Mouse (Mus musculus) megakaryocyte, embryonic 14.5 days (primary cell): Measurements from ENCODE around the gene Nrp2. TPM values are rescaled to one million over a fixed set of nuclear protein-coding genes. Genes with fewer than 3 reads are reported as not detected.

Experiments
- H3K27me3 ChIP-seq: replicated peaks from 2 replicates; pipeline ENCODE3; 2012; ENCODE audit warnings: inconsistent platforms
- H3K36me3 ChIP-seq: replicated peaks from 2 replicates; pipeline ENCODE3; 2012; ENCODE audit warnings: low read length, inconsistent platforms, mixed read lengths
- H3K4me1 ChIP-seq: 2 replicates; pipeline ENCODE4 v1.6.1; 2012; ENCODE audit warnings: inconsistent platforms
- H3K4me3 ChIP-seq: replicated peaks from 2 replicates; pipeline ENCODE3; 2012; ENCODE audit warnings: moderate library complexity, mild to moderate bottlenecking, inconsistent platforms
- H3K9me3 ChIP-seq: 2 replicates; pipeline ENCODE4 v1.6.1; 2012; ENCODE audit warnings: inconsistent platforms
- FLI1 ChIP-seq: IDR thresholded peaks from 2 replicates; pipeline ENCODE4 v1.6.1; 2012; ENCODE audit warnings: low read length, inconsistent platforms, mixed read lengths
- GATA1 ChIP-seq: IDR thresholded peaks from 3 replicates; pipeline ENCODE4 v1.6.1; 2012; ENCODE audit warnings: mixed read lengths, low read length, inconsistent platforms, borderline replicate concordance
- polyA plus RNA-seq: library from polyadenylated mRNA; stranded (reverse); fragments of >175 nt; gene quantifications from 2 replicates; pipeline ENCODE4 v1.2.3, GENCODE M21; 2012; ENCODE audit warnings: low replicate concordance; ENCODE audit not compliant: insufficient read depth

The Nrp2 gene
- polyA plus RNA-seq, 1 experiment: 3.2 TPM

- H3K9me3 ChIP-seq: no peaks in the 10 kb centered on the region
- H3K4me1 ChIP-seq: no peaks in the 10 kb centered on the region
- no peak overlapping the region for H3K4me3 ChIP-seq
- H3K36me3 ChIP-seq: no peaks in the 10 kb centered on the region
- TF ChIP-seq FLI1 (no peak), GATA1 (no peak)
- H3K27me3 ChIP-seq: peaks cover 12% of the 10 kb centered on the region
Measured at GRCm38 (mm10) chr1:62780068-62780761, 77.1 kb downstream of the Nrp2 start.

- TF ChIP-seq GATA1 (no peak), FLI1 (no peak)
- Histone ChIP-seq H3K4me1 (no peaks in the 10 kb centered on the region), H3K27me3 (peaks cover 15% of the 10 kb centered on the region), H3K36me3 (no peaks in the 10 kb centered on the region), H3K9me3 (no peaks in the 10 kb centered on the region), H3K4me3 (no peak overlapping the region)
Measured at GRCm38 (mm10) chr1:62782155-62782554, 79.1 kb downstream of the Nrp2 start.

- TF ChIP-seq GATA1 (no peak), FLI1 (no peak)
- H3K36me3 ChIP-seq: no peaks in the 10 kb centered on the region
- H3K9me3 ChIP-seq: no peaks in the 10 kb centered on the region
- H3K4me1 ChIP-seq: no peaks in the 10 kb centered on the region
- peaks cover 17% of the 10 kb centered on the region for H3K27me3 ChIP-seq
- no peak overlapping the region for H3K4me3 ChIP-seq
Measured at GRCm38 (mm10) chr1:62782573-62782972, 79.5 kb downstream of the Nrp2 start.

GRCm38 (mm10) chr1:62783354-62784083 lies 80.4 kb downstream of the Nrp2 start:
- Histone ChIP-seq H3K4me3 (no peak overlapping the region), H3K36me3 (no peaks in the 10 kb centered on the region), H3K27me3 (peaks cover 19% of the 10 kb centered on the region), H3K4me1 (no peaks in the 10 kb centered on the region), H3K9me3 (no peaks in the 10 kb centered on the region)
- no peak for TF ChIP-seq GATA1
- no peak for TF ChIP-seq FLI1

- H3K4me1 ChIP-seq: no peaks in the 10 kb centered on the region
- H3K27me3 ChIP-seq: peaks cover 17% of the 10 kb centered on the region
- TF ChIP-seq GATA1: no peak
- TF ChIP-seq FLI1: no peak
- H3K36me3 ChIP-seq: no peaks in the 10 kb centered on the region
- no peak overlapping the region for H3K4me3 ChIP-seq
- no peaks in the 10 kb centered on the region for H3K9me3 ChIP-seq
Measured at GRCm38 (mm10) chr1:62784084-62784392, 81.0 kb downstream of the Nrp2 start.

GRCm38 (mm10) chr1:62786255-62786654 lies 83.2 kb downstream of the Nrp2 start:
- TF ChIP-seq GATA1 (no peak), FLI1 (no peak)
- no peaks in the 10 kb centered on the region for H3K9me3 ChIP-seq
- H3K36me3 ChIP-seq: no peaks in the 10 kb centered on the region
- H3K27me3 ChIP-seq: peaks cover 20% of the 10 kb centered on the region
- H3K4me3 ChIP-seq: no peak overlapping the region
- H3K4me1 ChIP-seq: no peaks in the 10 kb centered on the region

- Histone ChIP-seq H3K36me3 (no peaks in the 10 kb centered on the region), H3K4me1 (no peaks in the 10 kb centered on the region), H3K4me3 (no peak overlapping the region), H3K9me3 (no peaks in the 10 kb centered on the region), H3K27me3 (peaks cover 21% of the 10 kb centered on the region)
- TF ChIP-seq FLI1: no peak
- TF ChIP-seq GATA1: no peak
Measured at GRCm38 (mm10) chr1:62787546-62787945, 84.5 kb downstream of the Nrp2 start.

- no peaks in the 10 kb centered on the region for H3K4me1 ChIP-seq
- no peaks in the 10 kb centered on the region for H3K36me3 ChIP-seq
- TF ChIP-seq FLI1 (no peak), GATA1 (no peak)
- H3K4me3 ChIP-seq: no peak overlapping the region
- H3K9me3 ChIP-seq: no peaks in the 10 kb centered on the region
- peaks cover 16% of the 10 kb centered on the region for H3K27me3 ChIP-seq
Measured at GRCm38 (mm10) chr1:62794223-62794895, 91.3 kb downstream of the Nrp2 start.

GRCm38 (mm10) chr1:62794896-62795255 lies 91.8 kb downstream of the Nrp2 start:
- TF ChIP-seq GATA1 (no peak), FLI1 (no peak)
- Histone ChIP-seq H3K4me1 (no peaks in the 10 kb centered on the region), H3K4me3 (no peak overlapping the region), H3K27me3 (peaks cover 12% of the 10 kb centered on the region), H3K9me3 (no peaks in the 10 kb centered on the region), H3K36me3 (no peaks in the 10 kb centered on the region)
